Mouse (Mus musculus): Measurements from ENCODE around the gene 5730480H06Rik.
A peak's percentile ranks its signal among the peaks of the same experiment; 100 is the strongest.

GRCm38 (mm10) chr5:48421957-48422356, 94.2 kb downstream of the 5730480H06Rik start:
- no peak for TF ChIP-seq POLR2A (IDR thresholded peaks at IDR 0.05; ENCODE audit: insufficient read length, low read depth)
- TF ChIP-seq CEBPB (IDR thresholded peaks at IDR 0.05; ENCODE audit: insufficient read depth, poor library complexity, severe bottlenecking) = peak; percentile 74; the same call in 1 of the 2 replicates
- no peak for TF ChIP-seq MYOG (IDR thresholded peaks at IDR 0.05; ENCODE audit: control insufficient read depth in 1 of 3, insufficient read depth in 1 of 3, insufficient read length in 2 of 3, low read depth in 2 of 3)
- no peak for TF ChIP-seq REST (IDR thresholded peaks at IDR 0.05; ENCODE audit: insufficient read depth, insufficient read length)
- no peak for TF ChIP-seq TCF12 (IDR thresholded peaks at IDR 0.05; ENCODE audit: insufficient read depth, poor library complexity, severe bottlenecking)
- TF ChIP-seq MAX (IDR thresholded peaks at IDR 0.05; ENCODE audit: low read depth) = no peak
- TF ChIP-seq E2F4 (IDR thresholded peaks at IDR 0.05; ENCODE audit: insufficient read depth) = no peak
- no peak for TF ChIP-seq MYOD1 (IDR thresholded peaks at IDR 0.05; ENCODE audit: control insufficient read depth in 1 of 3, insufficient read length in 2 of 3, low read depth in 2 of 3)
- TF ChIP-seq TCF3 (IDR thresholded peaks at IDR 0.05; ENCODE audit: insufficient read length, low read depth) = no peak
- no peak for TF ChIP-seq POLR2AphosphoS2 (IDR thresholded peaks at IDR 0.05; ENCODE audit: insufficient read length, low read depth)
- TF ChIP-seq USF1 (IDR thresholded peaks at IDR 0.05; ENCODE audit: low read depth) = no peak
- TF ChIP-seq SRF (IDR thresholded peaks at IDR 0.05; ENCODE audit: control insufficient read depth, insufficient read length, low read depth) = no peak

Data from myocyte (in vitro differentiated cells).